9 mouse cellular contexts compared by ENCODE assay signal in genomic region chr1:172207111-172207584, GRCm38 (mm10). TPM values are rescaled to one million over a fixed set of nuclear protein-coding genes. Genes with fewer than 3 reads are reported as not detected.
DNase-seq lines count a peak whose midpoint lies in the region; ATAC-seq and TF ChIP-seq lines count a peak whose summit lies in the region.
"Had no signal": no experiment of that assay in that cellular context is flagged by ENCODE, and none has a peak within 500 bp of the region (broad histone marks: within the 10 kb centered on the region; RNA-seq: fewer than 3 reads in every experiment).

No protein-coding gene starts in this region.

- TF ChIP-seq POLR2A in spleen, adult 2 months (IDR thresholded peaks at IDR 0.05; ENCODE audit: low read depth, low read length) = no peak

- 0 out of 2 replicates have a peak, but pooled peaks have one; percentile 4 for ATAC-seq in hindbrain, embryonic 12.5 days (ENCODE audit: low FRiP score)

- 52% methylated on average over 7 of the region's 7 CpGs for WGBS in spleen, adult 2 months
- WGBS in hindbrain, embryonic 12.5 days = 13% methylated on average over 7 of the region's 7 CpGs
- WGBS in macrophage (ENCODE audit: missing documents) = 37% methylated on average over 6 of the region's 7 CpGs

- no peaks in the 10 kb centered on the region for H3K9me3 ChIP-seq in hindbrain, embryonic 12.5 days (replicated peaks)

- H3K36me3 ChIP-seq in spleen, adult 2 months (ENCODE audit: control insufficient read depth, insufficient read depth, low read length) = no peaks in the 10 kb centered on the region
- peaks cover 5% of the 10 kb centered on the region; the same call in 1 of the 2 replicates for H3K36me3 ChIP-seq in hindbrain, embryonic 12.5 days
- peaks cover 8% of the 10 kb centered on the region; the same call in 1 of the 2 replicates for H3K36me3 ChIP-seq in macrophage (ENCODE audit: inconsistent target)

- H3K27me3 ChIP-seq in spleen, adult 2 months (ENCODE audit: control insufficient read depth, insufficient read depth, low read length) = no peaks in the 10 kb centered on the region
- H3K27me3 ChIP-seq in hindbrain, embryonic 12.5 days = no peaks in the 10 kb centered on the region

- H3K4me3 ChIP-seq in gastrocnemius, adult 2 months = peak overlapping the region; percentile 76
- H3K4me3 ChIP-seq in spleen, adult 2 months (ENCODE audit: extremely low read depth, insufficient read depth, insufficient read length) = no peak overlapping the region
- no peak overlapping the region; the same call in 1 of the 2 replicates for H3K4me3 ChIP-seq in hindbrain, embryonic 12.5 days
- peak overlapping the region; percentile 89; the same call in 1 of the 2 replicates for H3K4me3 ChIP-seq in macrophage (ENCODE audit: inconsistent target)

- no peak for TF ChIP-seq CTCF in gastrocnemius, adult 2 months (IDR thresholded peaks at IDR 0.05)
- no peak for TF ChIP-seq CTCF in spleen, adult 2 months (IDR thresholded peaks at IDR 0.05; ENCODE audit: extremely low read depth, insufficient read depth, insufficient read length, insufficient replicate concordance)

- intact Hi-C loops in gastrocnemius, adult 2 months (cut with DNase I) = loop anchor here (5.0 kb wide), 1 partner anchor 40 kb away; no protein-coding TSS in a partner anchor

- peaks cover 43% of the 10 kb centered on the region for H3K79me2 ChIP-seq in macrophage (ENCODE audit: inconsistent target)

- peak overlapping the region; percentile 88 for H3K4me2 ChIP-seq in hindbrain, embryonic 12.5 days (replicated peaks)

- H3K9ac ChIP-seq in hindbrain, embryonic 12.5 days = peak overlapping the region; percentile 96; the same call in 1 of the 2 replicates

- H3K27ac ChIP-seq in gastrocnemius, adult 2 months = peak overlapping the region; percentile 95
- H3K27ac ChIP-seq in spleen, adult 2 months (ENCODE audit: insufficient read depth, low read length) = 0 out of 2 replicates have a peak overlapping the region, but pooled peaks have one; percentile 8
- peak overlapping the region; percentile 93 for H3K27ac ChIP-seq in hindbrain, embryonic 12.5 days
- H3K27ac ChIP-seq in macrophage = peak overlapping the region; percentile 92

- peaks cover 4% of the 10 kb centered on the region; the same call in 1 of the 2 replicates for H3K4me1 ChIP-seq in spleen, adult 2 months (ENCODE audit: control insufficient read depth, insufficient read depth, insufficient read length)
- H3K4me1 ChIP-seq in hindbrain, embryonic 12.5 days = peaks cover 51% of the 10 kb centered on the region

- peak; percentile 36 for DNase-seq in gastrocnemius, adult 2 months
- no peak for DNase-seq in gastrocnemius, adult 8-10 months (ENCODE audit: low spot score in 2 of 2)
- no peak for DNase-seq in spleen, adult 2 months (ENCODE audit: low read depth in 1 of 2, low spot score in 2 of 2)
- DNase-seq in spleen, adult 18-20 months = no peak
- no peak for DNase-seq in adrenal gland, postnatal 14 days
- DNase-seq in adrenal gland, adult 2 months = no peak

RNA-seq across cellular contexts. Expression of gene Pea15a, which starts 0.5 kb away (rescaled TPM):
- total RNA-seq in gastrocnemius, adult 2 months (2021) = 10 to 100 TPM; 19.5 to 35.2 TPM
- total RNA-seq in gastrocnemius, adult 8-10 months (2022) = 10 to 100 TPM; 15.6 to 23.8 (median 20.3) TPM
- polyA plus RNA-seq in spleen, adult 2 months (2012; rRNA removed) = 32.4 and 33.5 TPM in 2 replicates
- polyA plus RNA-seq in hindbrain, embryonic 12.5 days (2016; fragmentation: Nextera tagmentation; extraction: Ambion mirVana) = 322 and 363 TPM in 2 replicates
- total RNA-seq in macrophage (2018; cell fraction: chromatin; rRNA removed) = 100 to 1,000 TPM in 24 of 26 experiments, 10 to 100 TPM in 2; 60.2 to 246 (median 164) TPM
- 100 to 1,000 TPM; 219 to 439 (median 299) TPM for total RNA-seq in macrophage (2018; cell fraction: cytosol; rRNA removed)
- total RNA-seq in macrophage (2018; cell fraction: nucleus; rRNA removed) = 100 to 1,000 TPM; 101 to 379 (median 221) TPM
- polyA plus RNA-seq in macrophage (2018) = 269 to 545 TPM (median 282 TPM) in 3 replicates
- total RNA-seq in adrenal gland, postnatal 14 days (2021) = 61.5 and 63.2 TPM in 2 replicates
- 10 to 100 TPM; 68.0 to 71.3 TPM for total RNA-seq in adrenal gland, adult 2 months (2021)
- 22.1 and 24.5 TPM in 2 replicates for polyA plus RNA-seq in adrenal gland, adult 2 months (2012; rRNA removed)

RNA-seq across cellular contexts. Expression of gene Casq1, which starts 12.5 kb away (rescaled TPM):
- total RNA-seq in gastrocnemius, adult 2 months (2021) = 1,000 to 10,000 TPM; 2,819 to 3,581 TPM
- 1,000 to 10,000 TPM; 2,216 to 3,193 (median 3,049) TPM for total RNA-seq in gastrocnemius, adult 8-10 months (2022)
- 0.35 and 0.40 TPM in 2 replicates for polyA plus RNA-seq in spleen, adult 2 months (2012; rRNA removed)
- polyA plus RNA-seq in hindbrain, embryonic 12.5 days (2016; fragmentation: Nextera tagmentation; extraction: Ambion mirVana) = 2.3 and 3.8 TPM in 2 replicates
- under 1 TPM in 1 of 26 experiments, not detected in 25; 0.68 TPM for total RNA-seq in macrophage (2018; cell fraction: chromatin; rRNA removed)
- not detected for total RNA-seq in macrophage (2018; cell fraction: cytosol; rRNA removed)
- under 1 TPM in 1 of 26 experiments, not detected in 25; 0.30 TPM for total RNA-seq in macrophage (2018; cell fraction: nucleus; rRNA removed)
- not detected in 3 replicates for polyA plus RNA-seq in macrophage (2018)
- 0.48 and 1.8 TPM in 2 replicates for total RNA-seq in adrenal gland, postnatal 14 days (2021)
- under 1 TPM; 0.31 to 0.46 TPM for total RNA-seq in adrenal gland, adult 2 months (2021)
- polyA plus RNA-seq in adrenal gland, adult 2 months (2012; rRNA removed) = 0.13 and 0.24 TPM in 2 replicates

RNA-seq across cellular contexts. Expression of gene Atp1a4, which starts 51.1 kb away (rescaled TPM):
- total RNA-seq in gastrocnemius, adult 2 months (2021) = under 1 TPM; 0.20 to 0.43 TPM
- total RNA-seq in gastrocnemius, adult 8-10 months (2022) = under 1 TPM; 0.11 to 0.44 (median 0.27) TPM
- polyA plus RNA-seq in spleen, adult 2 months (2012; rRNA removed) = 0.04 TPM in 1 of 2 replicates, not detected in the other
- polyA plus RNA-seq in hindbrain, embryonic 12.5 days (2016; fragmentation: Nextera tagmentation; extraction: Ambion mirVana) = not detected in 2 replicates
- not detected for total RNA-seq in macrophage (2018; cell fraction: chromatin; rRNA removed)
- total RNA-seq in macrophage (2018; cell fraction: cytosol; rRNA removed) = under 1 TPM in 1 of 26 experiments, not detected in 25; 0.07 TPM
- total RNA-seq in macrophage (2018; cell fraction: nucleus; rRNA removed) = not detected
- polyA plus RNA-seq in macrophage (2018) = not detected in 3 replicates
- total RNA-seq in adrenal gland, postnatal 14 days (2021) = 0.22 and 0.41 TPM in 2 replicates
- 1 to 10 TPM in 1 of 2 experiments, under 1 TPM in 1; 0.62 to 3.6 TPM for total RNA-seq in adrenal gland, adult 2 months (2021)
- polyA plus RNA-seq in adrenal gland, adult 2 months (2012; rRNA removed) = 0.90 and 0.91 TPM in 2 replicates
- polyA plus RNA-seq: C2C12 had no signal

RNA-seq across cellular contexts. Expression of gene Igsf8, which starts 54.3 kb away (rescaled TPM):
- total RNA-seq in gastrocnemius, adult 2 months (2021) = 1 to 10 TPM; 7.4 to 8.3 TPM
- 10 to 100 TPM in 1 of 4 experiments, 1 to 10 TPM in 3; 7.3 to 10.5 (median 7.7) TPM for total RNA-seq in gastrocnemius, adult 8-10 months (2022)
- 117 and 119 TPM in 2 replicates for polyA plus RNA-seq in spleen, adult 2 months (2012; rRNA removed)
- polyA plus RNA-seq in hindbrain, embryonic 12.5 days (2016; fragmentation: Nextera tagmentation; extraction: Ambion mirVana) = 147 and 159 TPM in 2 replicates
- 100 to 1,000 TPM in 2 of 26 experiments, 10 to 100 TPM in 23, 1 to 10 TPM in 1; 8.4 to 182 (median 25.7) TPM for total RNA-seq in macrophage (2018; cell fraction: chromatin; rRNA removed)
- total RNA-seq in macrophage (2018; cell fraction: cytosol; rRNA removed) = 10 to 100 TPM; 28.1 to 85.5 (median 42.4) TPM
- total RNA-seq in macrophage (2018; cell fraction: nucleus; rRNA removed) = 100 to 1,000 TPM in 4 of 26 experiments, 10 to 100 TPM in 22; 50.8 to 110 (median 77.3) TPM
- 26.8 to 55.6 TPM (median 36.2 TPM) in 3 replicates for polyA plus RNA-seq in macrophage (2018)
- 23.9 and 26.1 TPM in 2 replicates for total RNA-seq in adrenal gland, postnatal 14 days (2021)
- total RNA-seq in adrenal gland, adult 2 months (2021) = 10 to 100 TPM; 32.2 to 38.3 TPM
- polyA plus RNA-seq in adrenal gland, adult 2 months (2012; rRNA removed) = 109 and 126 TPM in 2 replicates

RNA-seq across cellular contexts. Expression of gene Dcaf8, which starts 59.3 kb away (rescaled TPM):
- 100 to 1,000 TPM; 158 to 193 TPM for total RNA-seq in gastrocnemius, adult 2 months (2021)
- 100 to 1,000 TPM; 197 to 219 (median 208) TPM for total RNA-seq in gastrocnemius, adult 8-10 months (2022)
- polyA plus RNA-seq in spleen, adult 2 months (2012; rRNA removed) = 38.5 and 46.1 TPM in 2 replicates
- 136 and 137 TPM in 2 replicates for polyA plus RNA-seq in hindbrain, embryonic 12.5 days (2016; fragmentation: Nextera tagmentation; extraction: Ambion mirVana)
- 100 to 1,000 TPM; 126 to 343 (median 201) TPM for total RNA-seq in macrophage (2018; cell fraction: chromatin; rRNA removed)
- total RNA-seq in macrophage (2018; cell fraction: cytosol; rRNA removed) = 10 to 100 TPM; 39.1 to 80.5 (median 58.1) TPM
- 100 to 1,000 TPM in 19 of 26 experiments, 10 to 100 TPM in 7; 74.2 to 226 (median 122) TPM for total RNA-seq in macrophage (2018; cell fraction: nucleus; rRNA removed)
- polyA plus RNA-seq in macrophage (2018) = 45.9 to 68.0 TPM (median 67.8 TPM) in 3 replicates
- 118 and 125 TPM in 2 replicates for total RNA-seq in adrenal gland, postnatal 14 days (2021)
- total RNA-seq in adrenal gland, adult 2 months (2021) = 100 to 1,000 TPM; 110 to 120 TPM
- polyA plus RNA-seq in adrenal gland, adult 2 months (2012; rRNA removed) = 61.1 and 64.8 TPM in 2 replicates

Comparison
In these comparisons a context has a peak if more than half of its experiments do, and no peak if none do; other contexts are left out.
1. H3K27ac ChIP-seq: peak in every context shown above with its lines; median percentile 95 in gastrocnemius, adult 2 months; 93 in hindbrain, embryonic 12.5 days; 92 in macrophage; 8 in spleen, adult 2 months.
2. H3K4me3 ChIP-seq: peak in gastrocnemius, adult 2 months (single experiment) and macrophage (single experiment); none in spleen, adult 2 months (single experiment) and hindbrain, embryonic 12.5 days (single experiment).
3. RNA of gene Casq1, which starts 12.5 kb away (total RNA-seq): 2,819 to 3,581 TPM in gastrocnemius, adult 2 months and 2,216 to 3,193 TPM in gastrocnemius, adult 8-10 months; 0.48 to 1.8 TPM in adrenal gland, postnatal 14 days and 0.31 to 0.46 TPM in adrenal gland, adult 2 months; every median in the first group is over 100 times any median in the second.